Mouse (Mus musculus): Measurements from ENCODE around the gene Glp2r. TPM values are rescaled to one million over a fixed set of nuclear protein-coding genes. Genes with fewer than 3 reads are reported as not detected.

Gene Glp2r
- polyA plus RNA-seq, 1 experiment from 2014 or later, result 0.31 TPM

GRCm38 (mm10) chr11:67723231-67724013, 47.5 kb downstream of the Glp2r start:
- Histone ChIP-seq H3K9ac (no peak overlapping the region), H3K4me2 (no peak overlapping the region), H3K27ac (replicated peaks) (no peak overlapping the region), H3K27me3 (no peaks in the 10 kb centered on the region), H3K4me3 (replicated peaks) (no peak overlapping the region), H3K4me1 (replicated peaks) (no peaks in the 10 kb centered on the region), H3K9me3 (replicated peaks) (no peaks in the 10 kb centered on the region), H3K36me3 (replicated peaks) (no peaks in the 10 kb centered on the region)
- ATAC-seq (ENCODE audit: insufficient read depth), result no peak
- WGBS (ENCODE audit: insufficient replicate concordance), result 43% methylated on average over 8 of the region's 8 CpGs

DNA sequence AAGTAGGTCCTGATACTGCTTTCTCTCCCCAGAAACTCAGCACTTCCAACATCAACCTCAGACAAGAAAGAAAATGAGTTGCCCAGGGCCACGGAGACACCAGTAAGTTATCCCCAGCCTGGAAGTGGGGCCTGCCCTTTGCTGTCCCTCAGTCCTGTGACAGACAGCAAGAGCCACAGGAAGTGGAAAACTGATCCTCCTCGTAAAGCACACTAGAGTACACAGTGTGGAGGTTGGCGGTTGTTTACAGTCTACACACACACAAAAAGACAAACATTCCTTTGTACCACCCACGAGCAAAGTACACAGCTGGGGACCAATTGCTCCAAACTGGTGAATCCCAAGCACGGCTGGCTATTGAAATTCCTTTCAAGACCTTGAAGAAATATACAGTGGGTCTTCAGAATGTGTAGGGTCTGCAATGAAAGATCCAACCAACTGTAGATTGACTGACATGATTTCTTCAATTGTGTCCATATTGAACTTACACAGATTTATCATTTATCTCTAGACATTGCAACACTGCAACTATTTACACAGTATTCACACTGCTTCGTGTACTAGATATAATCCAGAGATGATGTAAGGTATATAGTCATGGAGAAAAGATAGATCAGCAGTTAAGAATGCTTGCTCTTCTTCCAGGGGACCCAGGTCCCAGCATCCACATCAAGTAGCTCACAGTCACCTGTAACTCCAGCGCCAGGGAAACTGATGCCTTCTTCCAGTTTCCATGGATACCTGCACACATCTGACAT, 48.4 kb downstream of the Glp2r start:
- H3K4me1 ChIP-seq (replicated peaks), result no peaks in the 10 kb centered on the region
- H3K27me3 ChIP-seq, result no peaks in the 10 kb centered on the region
- no peaks in the 10 kb centered on the region for H3K36me3 ChIP-seq (replicated peaks)
- H3K9ac ChIP-seq, result no peak overlapping the region
- H3K9me3 ChIP-seq (replicated peaks), result no peaks in the 10 kb centered on the region
- 42% methylated on average over 7 of the region's 7 CpGs for WGBS (ENCODE audit: insufficient replicate concordance)
- H3K27ac ChIP-seq (replicated peaks), result peak overlapping the region; percentile 38
- no peak overlapping the region for H3K4me3 ChIP-seq (replicated peaks)
- ATAC-seq (ENCODE audit: insufficient read depth), result peak; percentile 85
- H3K4me2 ChIP-seq, result no peak overlapping the region

DNA sequence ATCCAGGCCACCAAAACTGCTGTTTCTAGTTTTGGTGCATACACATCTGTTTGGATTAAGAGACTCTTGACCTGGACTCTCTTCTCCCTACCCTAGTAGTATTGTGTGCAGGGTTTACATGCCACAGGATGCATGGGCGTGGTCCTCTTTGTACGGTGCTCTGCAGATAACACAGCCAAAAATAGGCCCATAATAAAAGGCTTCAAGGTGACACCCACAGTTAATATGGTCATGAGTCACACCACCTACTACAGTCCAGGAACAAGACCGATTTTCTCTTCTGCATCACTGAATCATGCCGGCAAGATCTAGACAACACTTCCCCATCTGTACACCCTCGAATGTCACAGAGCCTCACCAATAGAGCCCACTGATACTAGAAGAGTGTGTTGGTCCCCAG, 49.5 kb downstream of the Glp2r start:
- Histone ChIP-seq H3K4me3 (replicated peaks) (no peak overlapping the region), H3K9ac (no peak overlapping the region), H3K4me1 (replicated peaks) (no peaks in the 10 kb centered on the region), H3K9me3 (replicated peaks) (no peaks in the 10 kb centered on the region), H3K36me3 (replicated peaks) (no peaks in the 10 kb centered on the region), H3K27me3 (no peaks in the 10 kb centered on the region), H3K27ac (replicated peaks) (no peak overlapping the region), H3K4me2 (no peak overlapping the region)
- no peak for ATAC-seq (ENCODE audit: insufficient read depth)
- WGBS (ENCODE audit: insufficient replicate concordance), result 47% methylated on average over 5 of the region's 5 CpGs

GRCm38 (mm10) chr11:67715382-67715781, 55.6 kb downstream of the Glp2r start:
- H3K27me3 ChIP-seq, result no peaks in the 10 kb centered on the region
- H3K4me2 ChIP-seq, result no peak overlapping the region
- WGBS (ENCODE audit: insufficient replicate concordance), result 43% methylated on average over 4 of the region's 4 CpGs
- H3K9me3 ChIP-seq (replicated peaks), result no peaks in the 10 kb centered on the region
- no peak overlapping the region for H3K27ac ChIP-seq (replicated peaks)
- H3K4me1 ChIP-seq (replicated peaks), result no peaks in the 10 kb centered on the region
- no peaks in the 10 kb centered on the region for H3K36me3 ChIP-seq (replicated peaks)
- H3K4me3 ChIP-seq (replicated peaks), result no peak overlapping the region
- H3K9ac ChIP-seq, result no peak overlapping the region
- no peak for ATAC-seq (ENCODE audit: insufficient read depth)

DNA sequence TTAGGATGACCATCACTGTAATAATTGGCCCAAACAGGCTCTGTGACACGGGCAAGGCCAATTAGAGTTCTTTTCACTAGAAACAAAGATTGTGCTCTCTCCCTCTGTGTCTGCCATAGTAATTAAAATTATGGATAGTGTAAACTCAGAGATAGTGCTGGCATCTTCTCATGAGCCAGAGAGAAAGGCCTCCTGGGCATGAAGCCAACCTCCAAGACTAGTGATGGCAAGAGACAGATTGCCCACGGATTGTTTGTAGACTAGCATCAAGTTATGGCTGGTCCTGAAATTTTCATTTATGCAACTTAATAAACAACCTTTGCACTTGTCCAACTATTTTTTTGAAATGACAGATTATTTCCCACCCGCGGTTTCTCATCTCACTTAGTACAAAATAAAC, 58.0 kb downstream of the Glp2r start:
- no peak overlapping the region for H3K4me3 ChIP-seq (replicated peaks)
- H3K9ac ChIP-seq, result no peak overlapping the region
- H3K9me3 ChIP-seq (replicated peaks), result no peaks in the 10 kb centered on the region
- no peak overlapping the region for H3K4me2 ChIP-seq
- WGBS (ENCODE audit: insufficient replicate concordance), result 69% methylated on average over 4 of the region's 4 CpGs
- no peaks in the 10 kb centered on the region for H3K36me3 ChIP-seq (replicated peaks)
- no peaks in the 10 kb centered on the region for H3K27me3 ChIP-seq
- H3K27ac ChIP-seq (replicated peaks), result no peak overlapping the region
- ATAC-seq (ENCODE audit: insufficient read depth), result no peak
- H3K4me1 ChIP-seq (replicated peaks), result no peaks in the 10 kb centered on the region

GRCm38 (mm10) chr11:67694703-67695376, 76.1 kb downstream of the Glp2r start, which contains the start of gene Rcvrn:
Rcvrn (plus strand) TSS chr11:67695326.
- Histone ChIP-seq H3K9me3 (replicated peaks) (no peaks in the 10 kb centered on the region), H3K36me3 (replicated peaks) (no peaks in the 10 kb centered on the region), H3K27ac (replicated peaks) (no peak within 1 kb of the TSS), H3K4me3 (replicated peaks) (no peak within 1 kb of the TSS), H3K9ac (no peak within 1 kb of the TSS), H3K27me3 (no peaks in the 10 kb centered on the region), H3K4me2 (no peak within 1 kb of the TSS), H3K4me1 (replicated peaks) (no peaks in the 10 kb centered on the region)
- WGBS (ENCODE audit: insufficient replicate concordance), result 43% methylated on average over 7 of the region's 7 CpGs
- ATAC-seq (ENCODE audit: insufficient read depth), result no peak

GRCm38 (mm10) chr11:67686109-67686508, 84.8 kb downstream of the Glp2r start:
- Histone ChIP-seq H3K36me3 (replicated peaks) (no peaks in the 10 kb centered on the region), H3K9ac (no peak overlapping the region), H3K9me3 (replicated peaks) (no peaks in the 10 kb centered on the region), H3K4me1 (replicated peaks) (no peaks in the 10 kb centered on the region), H3K4me3 (replicated peaks) (no peak overlapping the region), H3K27me3 (no peaks in the 10 kb centered on the region), H3K4me2 (no peak overlapping the region), H3K27ac (replicated peaks) (no peak overlapping the region)
- ATAC-seq (ENCODE audit: insufficient read depth), result no peak
- 66% methylated on average over 2 of the region's 2 CpGs for WGBS (ENCODE audit: insufficient replicate concordance)

DNA sequence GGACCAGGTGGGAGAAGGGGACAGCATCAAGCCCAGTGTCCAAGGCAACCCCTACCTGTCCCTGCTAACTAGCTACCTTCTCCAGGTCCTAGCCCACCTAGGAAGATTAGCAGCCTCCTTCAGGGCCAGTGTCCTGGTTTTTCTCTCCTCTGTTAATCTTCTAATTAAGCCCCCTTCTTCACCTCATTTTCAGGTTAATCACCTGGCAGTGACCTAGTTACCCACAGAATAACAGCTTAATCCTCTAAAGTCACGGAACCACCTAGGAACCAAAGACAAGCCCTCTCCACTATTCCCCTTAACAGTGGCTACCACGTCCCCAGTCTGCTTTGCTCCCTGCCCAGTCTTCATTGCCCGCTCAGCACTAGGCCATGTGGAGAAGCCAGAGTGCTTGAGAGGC, 89.1 kb downstream of the Glp2r start:
- 59% methylated on average over 3 of the region's 3 CpGs for WGBS (ENCODE audit: insufficient replicate concordance)
- H3K4me3 ChIP-seq (replicated peaks), result no peak overlapping the region
- no peak overlapping the region for H3K4me2 ChIP-seq
- H3K9ac ChIP-seq, result no peak overlapping the region
- no peaks in the 10 kb centered on the region for H3K9me3 ChIP-seq (replicated peaks)
- H3K36me3 ChIP-seq (replicated peaks), result no peaks in the 10 kb centered on the region
- H3K4me1 ChIP-seq (replicated peaks), result no peaks in the 10 kb centered on the region
- no peaks in the 10 kb centered on the region for H3K27me3 ChIP-seq
- H3K27ac ChIP-seq (replicated peaks), result no peak overlapping the region
- ATAC-seq (ENCODE audit: insufficient read depth), result no peak

DNA sequence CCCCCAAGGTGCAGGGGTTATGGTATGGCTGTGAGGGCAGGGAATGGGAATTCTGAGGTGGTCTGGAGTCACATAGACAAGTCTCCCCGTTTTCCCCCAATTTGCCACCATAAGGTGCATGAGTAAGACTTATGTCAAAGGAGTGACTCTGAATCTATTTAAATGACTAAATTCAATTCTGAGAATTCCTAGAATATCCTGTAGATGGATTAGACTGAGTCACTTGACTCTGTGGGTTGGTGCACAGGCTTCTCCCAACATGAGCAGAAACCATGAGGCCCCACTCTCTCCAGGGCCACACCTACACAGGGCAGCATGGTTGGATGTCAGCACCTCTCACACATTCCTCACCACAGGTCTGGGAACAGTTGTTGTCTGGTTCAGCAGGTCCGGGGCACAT, 91.0 kb downstream of the Glp2r start:
- Histone ChIP-seq H3K36me3 (replicated peaks) (no peaks in the 10 kb centered on the region), H3K4me1 (replicated peaks) (no peaks in the 10 kb centered on the region), H3K4me2 (no peak overlapping the region), H3K9ac (no peak overlapping the region), H3K27me3 (no peaks in the 10 kb centered on the region), H3K27ac (replicated peaks) (no peak overlapping the region), H3K9me3 (replicated peaks) (no peaks in the 10 kb centered on the region), H3K4me3 (replicated peaks) (no peak overlapping the region)
- no peak for ATAC-seq (ENCODE audit: insufficient read depth)
- WGBS (ENCODE audit: insufficient replicate concordance), result 57% methylated on average over 2 of the region's 2 CpGs

- Histone ChIP-seq H3K27ac (replicated peaks) (no peak overlapping the region), H3K27me3 (no peaks in the 10 kb centered on the region), H3K4me2 (no peak overlapping the region), H3K4me1 (replicated peaks) (no peaks in the 10 kb centered on the region), H3K4me3 (replicated peaks) (no peak overlapping the region), H3K9ac (no peak overlapping the region), H3K9me3 (replicated peaks) (no peaks in the 10 kb centered on the region), H3K36me3 (replicated peaks) (no peaks in the 10 kb centered on the region)
- no peak for ATAC-seq (ENCODE audit: insufficient read depth)
- WGBS (ENCODE audit: insufficient replicate concordance), result 63% methylated on average over 5 of the region's 5 CpGs
Observed at GRCm38 (mm10) chr11:67679300-67679699, 91.7 kb downstream of the Glp2r start.

Measured in liver, embryonic 15.5 days (tissue).